Comparison of ENCODE assay signal across 15 mouse cellular contexts in the genomic region with DNA sequence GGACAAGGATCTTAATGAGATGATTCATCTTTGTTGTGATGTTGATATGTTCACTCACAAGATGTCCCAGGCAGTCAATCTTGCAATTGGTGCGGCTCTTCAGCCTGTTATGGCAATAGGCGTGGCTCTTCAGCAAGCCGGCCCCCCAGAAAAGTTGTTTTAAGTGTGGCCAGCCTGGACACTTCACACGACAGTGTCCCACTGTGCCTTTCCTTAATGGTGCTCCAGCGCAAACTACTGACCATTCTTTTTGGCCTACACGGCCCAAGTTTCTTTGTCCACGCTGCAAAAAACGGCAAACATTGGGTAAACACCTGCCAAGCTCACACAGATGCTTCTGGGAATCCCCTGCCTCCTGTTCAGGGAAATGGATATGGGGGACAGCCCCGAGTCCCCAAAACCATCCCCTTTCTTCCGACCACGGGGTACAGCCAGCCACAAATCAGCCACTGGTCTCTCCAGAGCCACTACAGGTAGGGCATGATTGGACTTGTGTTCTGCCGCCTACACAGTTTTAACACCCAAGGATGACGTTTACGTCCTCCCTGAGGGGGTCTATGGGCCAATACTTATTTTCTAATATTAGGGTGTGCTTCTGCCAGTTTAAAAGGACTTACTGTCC.
A peak's percentile ranks its signal among the peaks of the same experiment; 100 is the strongest.
DNase-seq lines count a peak whose midpoint lies in the region.
"Had no signal": no experiment of that assay in that cellular context is flagged by ENCODE, and none has a peak within 500 bp of the region (broad histone marks: within the 10 kb centered on the region; RNA-seq: fewer than 3 reads in every experiment).

No protein-coding gene starts in this region.

- no peaks in the 10 kb centered on the region for H3K36me3 ChIP-seq in heart, embryonic 10.5 days
- H3K36me3 ChIP-seq: embryonic facial prominence, embryonic 10.5 days; embryonic facial prominence, embryonic 13.5 days; G1E had no signal

- DNase-seq in heart, embryonic 10.5 days (ENCODE audit: low spot score) = peak; percentile 57
- DNase-seq in heart, postnatal 36 days = no peak
- peak; percentile 7 for DNase-seq in ES-CJ7 (ENCODE audit: low read depth, low spot score)
- DNase-seq in gonadal fat pad, adult 2 months (ENCODE audit: low read depth) = peak; percentile 28
- DNase-seq in spleen, postnatal 14 days (ENCODE audit: low spot score in 2 of 2) = no peak
- no peak for DNase-seq in left cerebral cortex, postnatal 36 days (ENCODE audit: low spot score in 2 of 2)

- intact Hi-C loops in heart, postnatal 36 days (cut with DNase I) = loop anchor here (5.0 kb wide), 2 partner anchors 206 to 861 kb away; no protein-coding TSS in a partner anchor
- intact Hi-C loops in left cerebral cortex, postnatal 36 days (cut with DNase I) = loop anchor here (5.0 kb wide), 1 partner anchor 996 kb away; no protein-coding TSS in a partner anchor

- H3K4me1 ChIP-seq in heart, embryonic 10.5 days = no peaks in the 10 kb centered on the region
- H3K4me1 ChIP-seq: embryonic facial prominence, embryonic 10.5 days; embryonic facial prominence, embryonic 13.5 days; forebrain, embryonic 13.5 days had no signal

- H3K27ac ChIP-seq in heart, embryonic 10.5 days = no peak overlapping the region
- H3K27ac ChIP-seq: embryonic facial prominence, embryonic 10.5 days; embryonic facial prominence, embryonic 13.5 days; forebrain, embryonic 13.5 days; heart, adult 2 months; hindbrain, embryonic 14.5 days; hindbrain, postnatal 0 days had no signal

- H3K27me3 ChIP-seq in heart, embryonic 10.5 days (ENCODE audit: insufficient read depth, poor library complexity, severe bottlenecking) = no peaks in the 10 kb centered on the region
- H3K27me3 ChIP-seq: embryonic facial prominence, embryonic 13.5 days; forebrain, embryonic 13.5 days; Patski had no signal

- no peak overlapping the region for H3K4me3 ChIP-seq in heart, embryonic 10.5 days
- H3K4me3 ChIP-seq: embryonic facial prominence, embryonic 10.5 days; erythroblast, embryonic 14.5 days; forebrain, embryonic 13.5 days had no signal

- no peaks in the 10 kb centered on the region for H3K9me3 ChIP-seq in heart, embryonic 10.5 days
- H3K9me3 ChIP-seq: embryonic facial prominence, embryonic 13.5 days; G1E had no signal

- WGBS in heart, embryonic 10.5 days = 79% methylated on average over 14 of the region's 14 CpGs

Comparison
In these comparisons a context has a peak if more than half of its experiments do, and no peak if none do; other contexts are left out.
1. DNase-seq: peak in heart, embryonic 10.5 days (single experiment), ES-CJ7 (single experiment) and gonadal fat pad, adult 2 months (single experiment); none in heart, postnatal 36 days (0 of 2), spleen, postnatal 14 days (0 of 2) and left cerebral cortex, postnatal 36 days (0 of 2).